Mouse (Mus musculus) cerebellum, postnatal 14 days (tissue): ENCODE measurements at regions not wholly inside any gene's neighbourhood (a gene's known extent, or its start where the extent isn't known, plus 50 kb on each side); places are given as distances from the start of the nearest gene placed in this dataset.

ENCODE experiments used
- DNase-seq, 2 experiments: peaks; one replicate each; pipeline ENCODE4 v3.0.0; 2021; ENCODE audit warnings: mixed read lengths in 2 of 2

DNA sequence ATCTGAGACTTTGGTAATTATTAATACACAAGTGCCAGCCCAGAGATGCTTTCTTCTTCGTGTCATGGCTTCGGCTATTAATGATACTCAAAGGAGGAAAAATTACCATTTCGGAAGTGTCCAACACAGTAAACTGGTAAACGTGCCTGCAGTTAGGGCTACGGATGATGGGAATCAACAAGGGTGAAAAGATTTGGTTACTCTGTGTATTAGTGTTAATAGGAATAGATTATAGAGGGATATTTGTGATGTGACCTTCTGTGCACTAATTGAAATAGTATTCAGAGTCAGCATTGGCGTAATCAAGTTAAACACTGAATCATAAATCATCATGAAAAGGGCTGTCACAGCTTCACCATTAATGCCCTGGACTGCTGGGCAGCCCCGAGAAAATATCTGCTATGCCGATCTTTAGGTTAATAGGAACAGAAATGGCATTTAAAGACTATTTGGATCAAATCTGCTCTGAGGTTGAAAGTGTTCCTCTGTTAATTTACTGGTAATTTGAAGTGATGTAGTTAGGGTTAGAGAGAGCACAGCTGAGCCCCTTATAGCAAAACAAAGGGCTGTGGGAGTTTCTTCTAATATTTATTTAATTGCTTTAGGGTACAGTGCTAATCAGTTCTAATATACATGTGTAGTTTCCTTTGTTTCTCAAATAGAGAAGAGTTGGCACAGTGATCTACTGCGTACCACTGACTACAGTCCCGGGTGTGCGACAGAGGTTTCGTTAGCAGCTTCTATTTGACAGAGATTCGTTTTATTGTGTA, 160.7 kb downstream of the Rpl36a-ps1 start:
- no peak for DNase-seq

DNA sequence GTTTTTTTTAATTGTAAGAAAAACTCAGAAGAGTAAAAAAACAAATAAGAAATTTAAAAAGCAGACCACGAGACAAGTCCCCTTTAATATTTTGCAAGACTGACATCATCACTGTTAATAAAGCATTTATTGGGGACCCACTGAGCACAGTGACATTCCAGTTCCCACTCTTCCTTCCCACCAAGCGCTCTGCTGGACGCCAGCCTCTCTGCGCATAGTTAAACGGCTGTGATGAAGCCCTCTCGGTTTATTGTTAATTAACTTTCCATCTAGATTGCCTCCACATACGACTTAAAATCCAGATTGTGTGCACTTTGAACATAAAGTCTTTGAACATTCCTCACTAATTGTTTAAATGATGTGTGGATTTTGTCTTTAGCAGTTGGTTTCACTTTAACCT, 161.7 kb downstream of the Rpl36a-ps1 start:
- DNase-seq, result no peak

DNA sequence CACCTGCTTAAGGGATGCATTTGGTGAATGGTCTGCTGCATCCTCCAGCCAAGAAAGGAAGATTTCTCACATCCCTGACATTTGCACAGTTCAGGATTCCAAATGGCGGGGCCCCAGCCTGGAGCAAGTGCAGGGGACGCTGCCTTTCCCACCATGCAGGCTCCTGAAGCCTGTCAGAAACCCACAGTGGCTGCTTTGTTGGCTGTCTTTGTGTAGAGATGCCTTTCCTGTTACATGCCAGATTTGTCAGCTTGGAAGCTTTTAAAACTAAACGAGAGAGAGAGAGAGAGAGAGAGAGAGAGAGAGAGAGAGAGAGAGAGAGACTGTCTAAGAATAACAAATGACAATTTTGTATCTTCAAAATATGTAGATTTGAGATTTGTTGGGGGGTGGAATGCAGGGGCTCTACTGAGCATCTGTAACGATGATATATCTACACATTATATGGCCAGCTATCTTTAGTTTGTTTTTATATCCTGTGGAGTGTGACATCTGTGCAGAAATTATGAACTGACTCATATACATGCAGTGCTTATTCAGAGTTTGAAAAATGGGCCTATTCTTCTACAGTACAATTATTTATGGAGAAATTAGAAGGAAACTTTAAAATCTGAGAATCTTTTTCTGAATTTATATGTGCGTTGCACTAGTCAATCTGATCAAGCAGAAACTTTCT, 164.0 kb downstream of the Rpl36a-ps1 start:
- no peak for DNase-seq

DNA sequence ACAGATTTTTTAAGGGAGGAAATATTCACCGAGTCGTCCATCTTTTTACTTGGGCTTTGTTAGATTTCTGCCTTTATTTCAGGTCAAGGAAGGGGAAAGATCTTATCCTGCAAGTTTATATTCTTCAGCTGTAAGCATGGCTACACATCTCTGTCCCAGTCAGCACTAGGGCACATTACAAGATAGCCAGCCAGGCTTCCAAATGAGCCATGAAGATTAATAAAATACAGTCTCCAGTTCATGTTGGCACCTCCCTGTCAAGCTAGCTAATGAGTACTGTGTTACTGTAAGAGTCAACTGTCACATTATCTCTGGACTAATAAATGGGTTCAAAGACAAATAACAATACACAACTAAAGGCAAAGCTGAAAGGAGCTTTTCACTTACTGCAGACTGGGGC, 166.6 kb downstream of the Rpl36a-ps1 start:
- no peak for DNase-seq

DNA sequence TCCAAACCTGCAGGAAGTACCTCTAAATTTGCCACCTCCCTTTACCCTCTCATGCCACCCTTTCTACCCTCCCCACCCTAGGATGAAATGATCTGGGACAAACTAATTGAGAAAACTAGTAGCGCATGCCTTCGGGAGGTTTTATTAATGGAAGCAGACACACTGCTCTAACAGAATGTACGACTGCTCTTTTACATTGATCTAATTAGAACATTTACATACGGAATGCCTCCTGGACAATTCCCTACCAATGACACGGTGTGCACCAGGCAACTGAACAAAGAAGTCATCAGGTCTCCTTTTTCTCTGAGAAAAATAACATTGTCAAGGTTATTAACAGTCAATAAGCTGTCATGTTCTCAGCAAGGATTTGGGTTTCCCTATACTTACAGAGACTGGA, 180.5 kb downstream of the Rpl36a-ps1 start:
- no peak for DNase-seq

GRCm38 (mm10) chr14:98810259-98811042, 183.7 kb downstream of the Rpl36a-ps1 start:
- DNase-seq, result peak; percentile 74 to 75

- DNase-seq, result no peak
These were observed 186.0 kb downstream of the Rpl36a-ps1 start for GRCm38 (mm10) chr14:98808117-98808516.

DNA sequence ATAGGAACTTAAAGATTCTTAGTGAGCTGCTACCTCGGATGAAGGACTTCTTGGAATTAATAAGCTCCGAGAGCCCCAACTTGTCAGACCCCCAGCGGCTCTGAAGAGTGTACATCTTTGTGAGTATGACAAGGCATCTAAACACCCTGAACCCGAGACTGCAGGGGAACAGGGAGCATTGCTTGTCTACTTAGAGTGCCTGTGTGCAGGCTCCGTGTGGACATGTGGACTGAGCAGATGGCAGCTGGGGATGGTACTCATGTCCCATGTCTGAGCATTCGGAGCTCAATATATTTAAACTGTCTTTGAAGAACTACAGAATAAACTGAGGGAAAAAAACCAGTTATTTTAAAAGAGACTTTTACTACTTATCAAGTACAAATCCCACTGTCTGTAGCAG, 189.1 kb downstream of the Rpl36a-ps1 start:
- DNase-seq, result peak in 1 of 2 experiments; percentile 7

DNA sequence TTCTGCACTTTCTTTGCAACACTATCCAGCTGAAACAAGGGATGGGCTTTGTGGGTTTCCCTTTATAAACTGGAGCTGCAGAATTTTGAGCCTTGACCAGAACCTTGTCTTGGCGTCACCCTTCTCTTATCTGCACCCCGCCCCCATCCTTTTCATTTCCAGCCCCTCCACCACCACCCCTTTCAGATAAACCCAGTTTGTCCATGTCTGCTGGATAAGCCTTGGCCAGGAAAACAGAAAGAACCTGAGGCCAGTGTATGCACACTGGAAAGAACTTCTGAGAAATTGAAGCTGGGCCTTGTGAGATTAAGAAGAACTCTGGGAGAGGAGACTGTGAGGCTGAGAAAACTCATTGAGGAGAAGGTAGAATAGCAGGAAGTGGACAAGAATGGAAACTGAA, 192.8 kb downstream of the Rpl36a-ps1 start:
- no peak for DNase-seq

GRCm38 (mm10) chr14:98791970-98792369, 202.1 kb downstream of the Rpl36a-ps1 start:
- no peak for DNase-seq

DNA sequence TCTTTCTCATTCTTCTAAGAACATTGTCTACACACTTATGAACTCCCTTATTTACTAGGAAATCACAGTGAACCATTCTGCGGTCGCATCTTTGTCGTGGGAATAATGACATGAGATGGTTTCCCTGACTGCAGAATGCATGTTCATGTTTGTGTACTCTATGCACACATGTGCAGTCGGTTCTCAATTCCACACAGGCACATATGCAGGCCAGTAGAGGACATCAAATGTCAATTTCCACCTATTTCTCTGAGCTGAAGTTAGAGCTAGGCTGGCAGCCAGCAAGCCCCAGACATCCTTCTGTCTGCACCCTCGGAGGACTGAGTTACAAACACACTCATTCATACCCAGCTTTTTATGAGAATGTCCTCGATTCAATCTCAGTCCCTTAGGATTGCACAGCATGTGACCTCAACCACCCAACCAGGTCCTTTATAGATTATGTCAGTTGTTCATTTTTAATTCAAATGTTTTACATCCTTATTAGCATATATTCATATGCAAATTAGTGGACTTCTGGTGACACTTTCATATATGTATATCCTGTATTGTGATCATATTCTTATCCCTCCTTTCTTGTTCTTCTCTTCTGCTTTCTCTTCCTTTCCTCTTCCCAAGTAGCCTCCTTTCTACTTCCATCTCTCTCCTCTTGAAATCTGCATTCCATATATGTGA, 202.7 kb downstream of the Rpl36a-ps1 start:
- no peak for DNase-seq

DNA sequence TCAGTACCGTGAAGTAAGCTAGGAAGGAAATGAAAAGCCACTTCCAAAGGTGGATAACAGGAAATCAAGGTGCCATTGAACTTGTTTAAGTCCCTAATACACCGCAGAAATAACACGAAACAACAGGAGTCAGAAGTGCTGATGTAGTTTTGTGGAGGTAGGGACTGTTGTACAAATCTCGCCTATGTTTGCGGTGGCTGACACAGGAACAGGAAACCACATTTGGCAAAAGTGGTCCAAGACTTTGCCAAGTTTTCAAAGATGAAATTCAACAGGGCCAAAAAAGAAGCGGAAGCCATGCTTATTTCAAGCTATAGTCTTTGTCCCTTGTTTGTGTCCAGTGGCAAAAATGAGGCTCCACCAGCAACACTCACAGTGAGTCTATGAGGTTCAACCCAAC, 204.3 kb downstream of the Rpl36a-ps1 start:
- DNase-seq, result no peak

- no peak for DNase-seq
These were observed 212.4 kb downstream of the Rpl36a-ps1 start for GRCm38 (mm10) chr14:98781711-98782110.

DNA sequence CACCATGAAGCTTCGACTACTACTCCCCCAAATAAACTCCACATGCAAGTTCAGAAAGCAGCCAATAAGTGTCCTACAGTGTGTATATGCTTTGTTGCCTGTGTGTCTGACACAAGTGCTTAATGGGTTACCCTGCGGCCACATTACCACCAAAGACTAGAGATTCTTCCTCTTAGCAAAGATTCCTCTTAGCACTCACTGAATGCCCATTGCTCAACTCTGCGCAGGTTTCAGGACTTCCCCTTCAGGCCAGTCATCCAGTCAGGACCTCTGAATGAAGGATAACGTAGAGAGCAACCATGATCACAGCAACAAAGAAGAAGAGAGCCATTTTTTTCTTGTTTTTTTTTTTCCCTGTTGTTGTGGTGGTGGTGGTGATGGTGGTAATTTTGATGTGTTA, 222.0 kb downstream of the Rpl36a-ps1 start:
- no peak for DNase-seq

DNA sequence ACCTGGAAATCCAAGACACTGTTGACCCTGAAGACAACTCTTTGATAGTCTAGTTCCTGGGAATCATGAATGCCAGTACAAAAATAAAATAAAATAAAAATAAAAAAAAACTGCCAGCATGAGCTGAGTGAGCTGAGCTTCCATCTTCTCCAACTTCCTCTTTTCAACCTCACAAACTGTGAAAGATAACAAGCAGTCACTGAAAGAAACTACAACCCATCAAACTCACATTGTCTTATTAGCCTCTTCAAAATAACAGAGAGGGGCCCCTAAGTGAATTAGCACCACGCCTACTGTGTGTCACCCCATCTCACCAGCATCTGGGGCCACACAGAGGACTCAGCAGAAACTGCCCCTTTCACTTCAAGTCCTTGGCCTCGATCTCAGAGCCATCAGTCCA, 225.3 kb downstream of the Rpl36a-ps1 start:
- no peak for DNase-seq

GRCm38 (mm10) chr14:98767481-98767880, 226.6 kb downstream of the Rpl36a-ps1 start:
- DNase-seq, result no peak

GRCm38 (mm10) chr14:98765358-98765757, 228.8 kb downstream of the Rpl36a-ps1 start:
- DNase-seq, result no peak

- DNase-seq, result no peak
These were observed 243.4 kb downstream of the Rpl36a-ps1 start for GRCm38 (mm10) chr14:98750766-98751165.

GRCm38 (mm10) chr14:98749086-98750027, 244.8 kb downstream of the Rpl36a-ps1 start:
- DNase-seq, result no peak

DNA sequence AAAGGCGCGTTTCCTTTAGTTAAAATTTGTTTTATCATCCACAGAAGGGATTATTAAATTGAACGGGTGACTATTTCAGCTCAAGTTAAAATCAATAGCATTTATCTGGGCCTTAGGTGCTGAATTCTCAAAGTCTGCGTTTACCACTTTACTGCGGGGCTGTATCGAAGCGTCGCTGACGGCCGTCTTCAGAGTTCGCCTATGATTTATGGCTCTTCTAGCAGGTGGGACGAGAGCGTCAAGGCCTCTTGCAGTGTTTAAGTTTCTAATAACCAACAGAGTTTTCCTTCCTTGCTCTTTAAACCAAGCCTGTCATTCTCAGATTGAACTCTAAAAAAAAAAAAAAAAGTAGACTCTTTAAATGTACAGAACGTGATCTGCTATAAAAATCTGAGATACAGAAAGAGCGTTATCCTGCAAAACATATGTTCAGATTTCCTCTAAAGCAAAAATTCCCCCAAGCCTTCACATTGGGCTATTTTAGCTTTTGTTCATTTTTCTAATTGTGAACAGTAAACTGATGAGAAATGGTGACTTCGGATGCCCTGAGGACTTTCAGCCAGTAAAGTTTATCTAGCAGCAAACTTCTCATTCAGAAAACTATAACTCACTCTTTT, 246.9 kb downstream of the Rpl36a-ps1 start:
- no peak for DNase-seq

GRCm38 (mm10) chr14:98730375-98730774, 263.7 kb downstream of the Rpl36a-ps1 start:
- no peak for DNase-seq
